Mouse (Mus musculus): ENCODE results near the gene Gorab. TPM values are rescaled to one million over a fixed set of nuclear protein-coding genes. Genes with fewer than 3 reads are reported as not detected.

Gorab gene
- polyA plus RNA-seq, 1 experiment from 2014 or later = 26.2 TPM

GRCm38 (mm10) chr1:163345541-163345940 lies 57.9 kb downstream of the Gorab start:
- Histone ChIP-seq H3K4me3 (no peak overlapping the region), H3K36me3 (replicated peaks) (no peaks in the 10 kb centered on the region), H3K27ac (no peak overlapping the region), H3K9me3 (no peaks in the 10 kb centered on the region), H3K27me3 (ENCODE audit: poor library complexity, severe bottlenecking) (no peaks in the 10 kb centered on the region), H3K4me1 (no peaks in the 10 kb centered on the region)
- no peak for DNase-seq (ENCODE audit: extremely low spot score, low spot score)
- 88% methylated on average over 5 of the region's 5 CpGs for WGBS

- Histone ChIP-seq H3K27me3 (ENCODE audit: poor library complexity, severe bottlenecking) (no peaks in the 10 kb centered on the region), H3K4me3 (no peak overlapping the region), H3K4me1 (no peaks in the 10 kb centered on the region), H3K27ac (no peak overlapping the region), H3K9me3 (no peaks in the 10 kb centered on the region), H3K36me3 (replicated peaks) (no peaks in the 10 kb centered on the region)
- 10% methylated on average over 1 of the region's 1 CpGs for WGBS
- no peak for DNase-seq (ENCODE audit: extremely low spot score, low spot score)
Observed at GRCm38 (mm10) chr1:163344931-163345330, 58.5 kb downstream of the Gorab start.

GRCm38 (mm10) chr1:163339219-163339561 lies 64.3 kb downstream of the Gorab start:
- WGBS = 85% methylated on average over 3 of the region's 3 CpGs
- Histone ChIP-seq H3K4me1 (no peaks in the 10 kb centered on the region), H3K4me3 (no peak overlapping the region), H3K9me3 (no peaks in the 10 kb centered on the region), H3K36me3 (replicated peaks) (no peaks in the 10 kb centered on the region), H3K27me3 (ENCODE audit: poor library complexity, severe bottlenecking) (no peaks in the 10 kb centered on the region), H3K27ac (no peak overlapping the region)
- DNase-seq (ENCODE audit: extremely low spot score, low spot score) = no peak

- no peak for DNase-seq (ENCODE audit: extremely low spot score, low spot score)
- 83% methylated on average over 7 of the region's 7 CpGs for WGBS
- H3K9me3 ChIP-seq = no peaks in the 10 kb centered on the region
Observed at GRCm38 (mm10) chr1:163338525-163339218, 64.8 kb downstream of the Gorab start.

GRCm38 (mm10) chr1:163337821-163338220 lies 65.6 kb downstream of the Gorab start:
- H3K27ac ChIP-seq = no peak overlapping the region
- H3K27me3 ChIP-seq (ENCODE audit: poor library complexity, severe bottlenecking) = no peaks in the 10 kb centered on the region
- no peaks in the 10 kb centered on the region for H3K4me1 ChIP-seq
- no peaks in the 10 kb centered on the region for H3K36me3 ChIP-seq (replicated peaks)
- WGBS = 92% methylated on average over 2 of the region's 2 CpGs
- H3K4me3 ChIP-seq = no peak overlapping the region
- no peak for DNase-seq (ENCODE audit: extremely low spot score, low spot score)
- H3K9me3 ChIP-seq = no peaks in the 10 kb centered on the region

More at GRCm38 (mm10) chr1:163338525-163339218, 64.8 kb downstream of the Gorab start:
- Histone ChIP-seq H3K27me3 (ENCODE audit: poor library complexity, severe bottlenecking) (no peaks in the 10 kb centered on the region), H3K4me3 (no peak overlapping the region), H3K36me3 (replicated peaks) (no peaks in the 10 kb centered on the region), H3K27ac (no peak overlapping the region), H3K4me1 (no peaks in the 10 kb centered on the region)

Other genes with a start within 250 kb of the Gorab start
- gene Prrx1, start 90.0 kb downstream of the Gorab start, polyA plus RNA-seq (2016; fragmentation: Nextera tagmentation; extraction: Ambion mirVana) = 32.2 and 35.9 TPM in 2 replicates

Data from forebrain, embryonic 10.5 days (tissue).